ENCODE assay signal across 15 mouse cellular contexts in the genomic region with DNA sequence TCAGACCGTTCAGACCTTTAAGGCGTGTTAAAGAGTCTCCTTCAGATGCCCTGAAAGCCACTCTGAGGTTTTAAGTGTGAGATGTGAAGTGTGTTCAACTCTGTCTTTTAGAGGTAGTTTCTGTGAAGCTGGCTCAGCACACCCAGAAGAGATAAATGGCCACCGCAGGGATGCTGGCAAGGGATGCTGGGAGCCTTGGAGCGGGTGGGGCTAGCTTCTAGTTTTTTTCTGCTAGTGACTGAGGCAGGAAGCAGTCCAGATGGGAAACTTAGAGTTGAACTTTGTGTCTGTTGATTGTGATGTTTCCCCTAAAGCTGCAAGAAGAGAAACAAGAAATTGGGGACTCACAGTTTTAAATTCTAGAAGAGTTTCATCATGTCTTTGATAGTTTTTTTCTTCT.
DNase-seq lines count a peak whose midpoint lies in the region; ATAC-seq and TF ChIP-seq lines count a peak whose summit lies in the region.
"Had no signal": no experiment of that assay in that cellular context is flagged by ENCODE, and none has a peak within 500 bp of the region (broad histone marks: within the 10 kb centered on the region; RNA-seq: fewer than 3 reads in every experiment).

No protein-coding gene starts in this region.

- no peak for TF ChIP-seq CTCF in lung, embryonic 14.5 days (IDR thresholded peaks at IDR 0.05; ENCODE audit: low read depth)
- no peak for TF ChIP-seq CTCF in brain, embryonic 14.5 days (IDR thresholded peaks at IDR 0.05; ENCODE audit: borderline replicate concordance, extremely low read depth, insufficient read depth, insufficient read length)

- no peak overlapping the region for H3K9ac ChIP-seq in heart, embryonic 11.5 days (ENCODE audit: low read depth, low read length)
- H3K9ac ChIP-seq in lung, embryonic 14.5 days = no peak overlapping the region
- H3K9ac ChIP-seq in ES-E14 (ENCODE audit: insufficient read depth, low read depth, low read length, poor library complexity, severe bottlenecking) = no peak overlapping the region
- H3K9ac ChIP-seq: limb, embryonic 15.5 days had no signal

- no peaks in the 10 kb centered on the region for H3K36me3 ChIP-seq in heart, embryonic 11.5 days (ENCODE audit: control insufficient read depth, insufficient read depth, low read length)
- no peaks in the 10 kb centered on the region for H3K36me3 ChIP-seq in lung, embryonic 14.5 days (ENCODE audit: insufficient read depth)
- no peaks in the 10 kb centered on the region for H3K36me3 ChIP-seq in ES-E14 (ENCODE audit: control insufficient read depth, insufficient read depth, low read length, poor library complexity, severe bottlenecking)
- H3K36me3 ChIP-seq: limb, embryonic 15.5 days had no signal

- no peaks in the 10 kb centered on the region for H3K9me3 ChIP-seq in heart, embryonic 11.5 days (replicated peaks; ENCODE audit: control insufficient read depth, low read length)
- H3K9me3 ChIP-seq in lung, embryonic 14.5 days (ENCODE audit: low read depth, low read length) = no peaks in the 10 kb centered on the region
- H3K9me3 ChIP-seq in ES-E14 (ENCODE audit: control insufficient read depth, insufficient read depth, low read depth, low read length) = no peaks in the 10 kb centered on the region
- H3K9me3 ChIP-seq: limb, embryonic 15.5 days had no signal

- TF ChIP-seq POLR2A in brain, embryonic 14.5 days (IDR thresholded peaks at IDR 0.05; ENCODE audit: borderline replicate concordance, extremely low read depth, insufficient read depth, insufficient read length, poor library complexity, severe bottlenecking) = no peak

- 0 out of 2 replicates have a peak, but pooled peaks cover 2% of the 10 kb centered on the region for H3K4me1 ChIP-seq in heart, embryonic 11.5 days (ENCODE audit: control insufficient read depth, insufficient read depth, low read length)
- peaks cover under 1% of the 10 kb centered on the region; the same call in 1 of the 2 replicates for H3K4me1 ChIP-seq in lung, embryonic 14.5 days (ENCODE audit: insufficient read depth)
- peaks cover 4 to 7% of the 10 kb centered on the region in 2 experiments; a peak in 2 of 4 replicates for H3K4me1 ChIP-seq in ES-E14 (ENCODE audit: control insufficient read depth in 2 of 2, insufficient read depth in 2 of 2, low read length in 2 of 2, poor library complexity in 1 of 2)

- H3K27me3 ChIP-seq in heart, embryonic 11.5 days (ENCODE audit: control insufficient read depth, insufficient read depth, low read length) = no peaks in the 10 kb centered on the region
- H3K27me3 ChIP-seq in lung, embryonic 14.5 days (ENCODE audit: insufficient read depth, low read length) = no peaks in the 10 kb centered on the region
- H3K27me3 ChIP-seq: CH12.LX; limb, embryonic 15.5 days had no signal

- WGBS in heart, embryonic 11.5 days (ENCODE audit: insufficient replicate concordance) = 49% methylated on average over 4 of the region's 4 CpGs
- WGBS in lung, embryonic 14.5 days = 40% methylated on average over 4 of the region's 4 CpGs

- no peak overlapping the region for H3K4me3 ChIP-seq in heart, embryonic 11.5 days (ENCODE audit: low read depth, low read length)
- no peak overlapping the region for H3K4me3 ChIP-seq in lung, embryonic 14.5 days (ENCODE audit: low read depth, low read length)
- H3K4me3 ChIP-seq in ES-E14 (ENCODE audit: insufficient read depth in 1 of 2, low read depth in 1 of 2, low read length in 2 of 2, poor library complexity in 1 of 2, severe bottlenecking in 1 of 2) = no peak overlapping the region
- H3K4me3 ChIP-seq: erythroblast, embryonic 14.5 days had no signal

- H3K4me2 ChIP-seq in heart, embryonic 11.5 days = no peak overlapping the region
- no peak overlapping the region for H3K4me2 ChIP-seq in lung, embryonic 14.5 days

- no peak overlapping the region for H3K27ac ChIP-seq in heart, embryonic 11.5 days (ENCODE audit: low read depth, low read length)
- no peak overlapping the region for H3K27ac ChIP-seq in lung, embryonic 14.5 days (ENCODE audit: low read depth)
- no peak overlapping the region for H3K27ac ChIP-seq in ES-E14 (ENCODE audit: insufficient read depth, low read depth, low read length, poor library complexity, severe bottlenecking)
- H3K27ac ChIP-seq: limb, embryonic 15.5 days; stomach, postnatal 0 days had no signal

- DNase-seq in heart, adult 18-20 months = peak; percentile 38 to 52
- peak; percentile 46 for DNase-seq in lung, embryonic 14.5 days
- no peak for DNase-seq in lung, adult 18-20 months
- DNase-seq in ES-E14 (ENCODE audit: low read depth, low spot score) = no peak
- DNase-seq in brain, embryonic 14.5 days (ENCODE audit: low read depth) = peak; percentile 41
- no peak for DNase-seq in right cerebral cortex, postnatal 10 days (ENCODE audit: low spot score in 2 of 2)
- DNase-seq: adrenal gland, postnatal 10 days; cerebellum, postnatal 36 days; kidney, adult 8-10 months; spleen, adult 18-20 months had no signal

- in situ Hi-C loops in ES-E14 (cut with MboI; ENCODE audit: low sequenced_read_pairs in 2 of 2, unreplicated experiment in 2 of 2) = no loop called here

- no peak for ATAC-seq in heart, embryonic 11.5 days (replicated peaks; ENCODE audit: insufficient number of reproducible peaks, low FRiP score, low TSS enrichment)
- ATAC-seq in lung, embryonic 14.5 days (ENCODE audit: insufficient read depth) = no peak

TF ChIP-seq in ES-E14, 5 proteins besides CTCF, POLR2A, EP300 and RAD21:
- TF ChIP-seq ZC3H11A (IDR thresholded peaks at IDR 0.05; ENCODE audit: borderline replicate concordance, low read depth, low read length) (no peak), ZNF384 (IDR thresholded peaks at IDR 0.05; ENCODE audit: low read depth, low read length) (0 out of 2 replicates have a peak, but pooled peaks have one; percentile 20), HCFC1 (IDR thresholded peaks at IDR 0.05; ENCODE audit: borderline replicate concordance, insufficient read depth, low read length) (no peak), MAFK (IDR thresholded peaks at IDR 0.05; ENCODE audit: insufficient read depth, low read depth, low read length) (no peak), CHD2 (IDR thresholded peaks at IDR 0.05; ENCODE audit: low read depth, low read length) (no peak)

Comparison
In these comparisons a context has a peak if more than half of its experiments do, and no peak if none do; other contexts are left out.
1. DNase-seq: peak in heart, adult 18-20 months (2 of 2), lung, embryonic 14.5 days (single experiment) and brain, embryonic 14.5 days (single experiment); none in lung, adult 18-20 months (0 of 2), ES-E14 (single experiment) and right cerebral cortex, postnatal 10 days (0 of 2).